Mouse (Mus musculus) cerebral cortex, adult 2 months (tissue): ENCODE measurements around the gene 9230110F15Rik.

ENCODE experiments used
- WGBS: fragments of 180-500 bp; shearing (Covaris S2); methylation state at CpG from one replicate; pipeline ENCODE4 v1.1.7; 2018; 5-methylcytosine and 5-hydroxymethylcytosine counted together

The 9230110F15Rik gene

DNA sequence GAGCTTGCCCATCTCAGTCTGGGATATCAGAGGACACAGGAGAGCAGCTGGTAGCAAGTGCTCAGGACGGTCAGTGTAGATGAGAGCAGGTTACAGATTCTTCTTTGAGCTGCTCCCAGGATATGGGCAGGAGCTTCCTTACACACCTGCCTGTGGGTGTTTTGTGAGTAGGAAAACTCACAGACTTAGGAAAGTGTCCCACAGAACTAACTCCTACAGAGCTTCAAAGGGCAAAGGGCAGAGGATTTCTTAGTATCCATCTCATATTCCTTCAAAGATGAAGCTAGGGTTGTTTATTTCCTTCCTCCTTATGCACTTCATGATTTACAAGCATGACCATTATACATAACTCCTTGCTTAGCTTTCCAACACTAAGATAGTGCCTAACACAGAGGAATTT, at the start of gene 9230110F15Rik:
TSS of gene 9230110F15Rik (minus strand) at position 101 of the 400 bp plus-strand sequence.
- WGBS, result 81% methylated on average over 1 of the region's 1 CpGs

- 43% methylated on average over 1 of the region's 1 CpGs for WGBS
Observed at GRCm38 (mm10) chr9:35893112-35893511, 49.2 kb upstream of the 9230110F15Rik start.

DNA sequence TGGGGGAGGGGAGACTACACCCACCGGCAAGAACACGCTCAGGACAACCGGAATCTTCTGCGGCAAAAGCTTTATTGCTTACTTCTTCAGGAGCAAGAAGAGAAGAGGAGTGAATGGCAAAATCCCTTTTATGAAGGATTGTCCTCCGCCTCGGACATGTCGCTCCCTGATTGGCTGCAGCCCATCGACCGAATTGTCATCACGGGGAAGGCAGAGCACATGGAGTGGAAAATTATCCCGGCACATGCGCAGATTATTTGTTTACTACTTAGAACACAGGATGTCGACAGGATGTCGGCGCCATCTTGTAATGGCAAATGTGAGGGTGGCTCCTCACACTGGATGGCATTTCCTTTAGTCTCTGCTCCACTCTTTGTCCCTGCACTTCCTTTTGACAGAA, 26.1 kb downstream of the 9230110F15Rik start:
- 94% methylated on average over 15 of the region's 15 CpGs for WGBS

- 93% methylated on average over 3 of the region's 3 CpGs for WGBS
Observed at GRCm38 (mm10) chr9:35790001-35790400, 53.9 kb downstream of the 9230110F15Rik start, which contains the start of the genes Gm27235 and D730048I06Rik. TSS of gene Gm27235 (minus strand) at chr9:35790101. TSS of gene D730048I06Rik (minus strand) at chr9:35790112.
